Mouse (Mus musculus) urinary bladder, postnatal 14 days (tissue): ENCODE measurements around the gene Ptgis.

Source experiments
- DNase-seq: peaks from one replicate; pipeline ENCODE4 v3.0.0; 2021; ENCODE audit warnings: low spot score

Ptgis gene

DNA sequence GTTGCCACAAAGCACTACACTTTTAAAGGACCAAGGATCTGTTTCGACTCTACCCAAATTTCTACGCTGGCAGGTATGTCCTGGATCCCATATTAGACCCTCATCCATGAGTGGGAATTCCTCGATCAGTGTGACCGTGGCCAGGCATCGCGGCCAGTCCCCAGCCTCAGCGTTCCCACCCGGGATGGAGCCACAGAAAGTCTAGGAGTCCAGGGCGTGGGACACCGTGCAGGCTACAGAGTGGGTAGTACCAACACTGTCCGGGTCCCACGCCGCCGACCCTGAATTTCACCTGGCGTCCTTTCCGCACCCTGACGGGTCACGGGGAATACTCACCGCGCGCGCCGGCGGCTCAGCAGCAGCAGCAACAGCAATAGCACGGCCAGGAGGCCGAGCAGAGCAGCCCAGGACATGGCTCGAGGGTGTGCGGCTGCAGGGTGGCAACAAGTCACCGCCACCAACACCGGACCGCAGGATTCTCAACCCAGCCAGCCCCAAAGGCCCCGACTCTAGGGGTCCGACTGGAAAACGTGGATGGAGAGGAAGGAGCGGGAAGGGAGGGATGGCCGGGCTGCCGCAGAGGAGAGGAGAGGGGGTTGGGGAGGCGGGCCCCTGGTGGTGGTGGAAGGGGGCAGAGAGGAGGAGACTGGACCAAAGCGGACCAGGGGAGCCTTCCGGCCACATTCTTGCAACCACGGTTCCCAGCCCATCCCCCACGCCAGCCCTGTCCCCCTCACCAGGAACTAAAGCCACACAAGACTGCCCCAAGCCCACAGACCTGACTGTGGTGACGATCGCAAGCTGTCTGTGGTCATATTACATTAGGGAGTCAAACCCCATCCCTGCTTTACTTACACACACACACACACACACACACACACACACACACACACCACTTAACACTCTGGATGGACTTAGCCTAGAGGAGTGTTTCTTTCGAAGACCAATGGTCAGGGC is at the start of gene Ptgis:
Gene Ptgis (minus strand): TSS at position 597 of the 957 bp plus-strand sequence.
- DNase-seq, result peak; percentile 50

DNA sequence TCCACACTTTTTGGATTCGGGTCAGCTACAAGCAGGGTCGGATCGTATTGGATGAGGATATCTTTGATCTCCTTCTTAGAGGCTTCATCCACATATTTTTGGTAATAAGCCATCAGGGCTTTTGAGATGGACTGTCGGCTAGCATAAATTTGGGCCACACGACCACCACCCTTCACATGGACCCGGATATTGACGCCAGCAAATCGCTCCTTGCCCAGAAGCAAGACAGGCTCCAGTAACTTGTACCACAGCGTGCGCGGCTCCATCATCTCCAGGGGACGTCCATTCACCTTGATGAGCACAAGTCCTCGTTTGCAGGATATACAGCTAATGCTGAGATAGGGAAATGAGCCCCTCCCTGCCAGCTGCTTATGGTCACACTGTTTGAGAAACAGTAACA is 41.1 kb upstream of the Ptgis start:
- DNase-seq, result peak; percentile 2

DNA sequence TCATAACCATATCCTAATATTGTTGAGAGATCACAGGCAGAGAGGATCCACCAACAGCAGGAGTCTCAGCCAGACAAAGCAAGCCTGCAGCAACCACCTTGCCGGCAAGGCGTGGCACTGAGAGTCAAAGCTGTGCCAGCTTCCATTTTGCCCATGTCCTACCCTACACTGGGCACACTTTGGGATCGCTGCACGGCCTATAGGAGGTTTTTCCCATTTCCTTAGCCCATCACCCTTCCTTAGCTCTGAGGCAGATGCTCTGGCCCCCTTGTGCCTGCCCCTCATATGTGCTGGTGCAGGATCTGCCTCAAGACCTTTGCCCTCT is 40.5 kb upstream of the Ptgis start:
- DNase-seq, result no peak

DNA sequence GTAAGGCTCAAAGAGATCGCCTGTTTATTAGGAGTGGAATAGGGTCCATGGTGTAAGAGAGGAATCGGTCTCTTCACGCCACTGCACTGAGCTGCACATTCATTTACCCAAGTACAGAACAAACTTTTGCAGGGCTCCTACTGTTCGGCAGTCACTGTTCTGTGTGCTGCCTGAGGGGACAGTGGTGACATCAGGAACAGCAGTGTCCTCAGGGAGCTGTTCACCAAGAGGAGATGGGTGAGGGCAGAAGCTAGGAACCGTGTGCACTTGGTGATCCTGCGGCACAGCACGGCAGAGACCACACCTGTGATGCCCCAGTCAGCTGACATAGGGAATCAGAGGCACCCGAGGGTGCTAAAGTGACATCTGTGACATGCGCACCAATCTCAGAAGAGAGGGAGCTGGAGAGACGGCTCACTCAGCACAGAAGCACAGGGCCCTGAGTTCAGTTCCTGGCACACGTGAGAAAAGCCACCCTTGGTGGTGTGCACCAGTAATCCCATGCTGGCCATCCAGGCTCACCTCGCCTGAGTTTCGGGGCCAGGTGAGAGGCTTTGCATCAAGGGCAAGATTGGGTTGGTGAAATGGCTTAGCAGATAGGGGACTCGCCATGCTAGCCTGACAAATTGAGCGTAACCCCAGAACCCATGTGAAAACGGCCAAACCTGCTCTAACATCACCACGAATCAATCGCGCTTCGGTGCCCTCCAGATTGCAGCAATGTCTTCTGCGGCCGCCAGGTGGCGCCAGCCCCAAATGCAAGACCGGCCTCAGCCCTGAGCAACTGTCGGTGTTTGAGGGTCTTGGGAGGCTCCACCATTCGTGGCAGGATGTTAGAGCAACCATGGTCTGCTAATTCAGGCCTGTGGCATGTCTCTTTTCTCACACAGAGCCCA is 39.9 kb upstream of the Ptgis start:
- DNase-seq, result peak; percentile 69

DNA sequence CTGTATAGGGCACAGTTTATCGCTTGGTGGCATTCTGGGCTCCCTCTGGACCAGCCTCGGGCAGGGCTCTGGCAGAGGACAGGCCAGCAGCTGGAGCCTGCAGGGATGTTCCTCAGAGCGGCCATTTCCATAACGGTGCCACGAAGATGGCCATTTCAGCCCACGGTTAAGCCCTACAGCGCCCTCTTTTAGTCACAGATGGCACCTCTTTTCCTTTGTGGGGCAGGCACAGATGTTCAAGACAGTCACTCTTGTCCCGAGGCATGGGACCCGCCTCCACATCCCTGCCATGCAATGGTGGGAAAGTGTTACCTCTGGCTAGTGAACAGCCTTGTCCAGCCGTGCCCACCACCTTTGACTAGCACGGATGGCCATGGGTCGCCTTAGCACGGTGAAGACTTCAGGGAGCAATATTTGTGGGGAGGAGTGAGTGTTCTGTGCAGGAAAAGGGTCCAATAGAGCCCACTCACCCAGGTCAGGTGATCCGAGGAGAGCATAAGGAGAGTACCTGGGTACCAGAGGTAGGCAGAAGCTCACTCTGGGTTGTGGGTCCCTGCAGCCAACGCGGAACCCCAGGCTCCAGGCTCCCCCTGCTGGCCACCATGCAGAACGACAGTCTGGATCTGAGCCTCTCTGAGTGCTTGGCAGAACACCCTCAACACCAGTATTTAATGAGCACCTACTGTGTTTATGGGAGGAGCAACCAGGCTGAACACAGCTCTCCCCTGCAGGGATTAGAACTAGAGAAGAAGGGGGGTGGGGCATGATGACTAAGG is 38.5 kb upstream of the Ptgis start:
- peak; percentile 61 for DNase-seq

DNA sequence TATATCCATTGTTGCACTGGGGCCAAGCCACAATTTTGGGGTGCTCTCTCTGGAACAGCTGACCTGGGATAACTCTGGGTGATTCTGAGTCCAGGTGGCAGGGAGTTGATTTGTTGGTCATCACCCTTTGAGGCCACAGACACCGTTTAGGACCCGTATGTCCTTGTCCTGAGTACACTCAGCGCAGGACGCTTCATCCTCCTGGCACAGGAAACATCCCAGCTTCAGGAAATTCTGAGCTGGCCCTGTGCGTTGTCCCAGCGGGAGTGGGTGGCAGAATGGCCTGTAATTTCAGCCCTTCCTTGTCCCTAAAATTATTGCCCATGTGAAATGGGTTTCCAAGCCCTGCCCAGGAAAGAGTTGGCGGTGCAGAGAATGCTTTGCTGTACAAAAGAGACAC is 37.6 kb upstream of the Ptgis start:
- peak; percentile 2 for DNase-seq

DNA sequence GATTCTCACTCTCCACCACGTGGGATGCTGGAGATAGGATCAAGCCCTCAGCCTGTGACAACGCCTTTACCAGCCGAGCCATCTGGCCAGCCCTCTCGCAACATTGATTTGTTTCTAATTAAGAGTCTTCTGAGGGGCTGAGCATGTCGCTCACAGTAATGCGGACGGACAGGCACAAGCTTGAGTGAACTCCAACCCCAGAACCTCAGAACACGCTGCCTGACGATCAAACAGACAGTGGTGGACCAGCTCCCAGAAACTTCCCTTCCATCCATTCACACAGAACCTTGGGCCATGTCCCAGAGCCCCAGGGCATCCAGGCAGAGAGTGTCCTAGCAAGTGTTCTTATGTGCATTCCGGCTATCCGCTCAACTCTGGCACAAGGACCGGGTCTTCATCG is 36.6 kb upstream of the Ptgis start:
- peak; percentile 6 for DNase-seq

DNA sequence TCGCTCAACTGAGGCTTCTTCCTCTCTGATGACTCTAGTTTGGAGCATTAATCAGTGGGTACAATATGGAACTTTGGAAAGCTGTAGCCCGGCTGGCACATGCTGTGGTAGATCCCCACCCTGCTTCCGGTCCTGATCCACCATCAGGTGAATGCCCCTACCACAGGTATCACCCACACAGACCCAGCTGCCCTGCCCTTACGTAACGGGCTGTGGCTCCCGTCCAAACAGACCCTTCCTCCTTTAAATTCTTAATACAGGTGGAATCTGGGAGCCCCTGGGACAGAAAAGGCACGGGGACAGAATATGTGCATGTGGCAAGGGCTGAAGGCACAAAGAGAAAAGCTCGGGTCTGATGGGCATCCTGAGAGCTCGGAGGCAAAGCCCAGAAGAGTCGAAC is 35.5 kb upstream of the Ptgis start:
- peak; percentile 2 for DNase-seq

DNA sequence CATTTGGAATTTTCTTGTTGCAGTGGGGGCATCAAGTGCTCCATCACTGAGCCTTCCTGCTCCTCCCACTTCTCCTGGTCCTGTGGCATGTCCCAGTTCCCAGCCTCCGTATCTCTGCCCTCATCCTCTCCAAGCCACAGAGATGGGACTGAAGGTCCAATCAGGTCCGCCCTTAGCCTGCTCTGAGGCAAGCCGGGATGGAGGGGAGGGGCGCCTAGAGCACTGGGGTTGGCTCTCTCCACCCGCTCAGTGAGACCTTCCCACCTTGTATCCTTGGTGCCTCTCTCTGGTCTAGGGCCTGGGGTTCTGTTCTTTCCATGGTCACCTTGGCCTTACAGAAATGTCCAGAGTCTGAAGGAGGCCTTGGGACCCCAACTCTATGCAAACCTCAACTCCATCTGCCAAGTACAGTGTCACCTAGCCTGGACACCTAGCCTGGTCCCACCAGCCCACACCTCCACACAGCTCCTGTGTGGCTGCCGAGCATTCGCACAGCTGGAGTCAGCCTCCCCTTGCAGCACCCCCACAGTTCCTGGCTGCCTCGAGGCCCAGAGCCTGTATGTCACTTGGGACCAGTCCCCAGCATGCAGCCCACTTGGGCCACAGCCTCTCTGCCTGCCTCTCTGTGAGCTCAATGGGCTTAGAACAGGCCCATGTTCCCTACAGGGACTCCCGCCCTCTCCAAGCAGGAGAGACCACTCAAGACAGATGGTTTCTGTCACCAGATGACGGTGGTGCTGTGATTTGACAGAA is 34.5 kb upstream of the Ptgis start:
- DNase-seq, result peak; percentile 1

DNA sequence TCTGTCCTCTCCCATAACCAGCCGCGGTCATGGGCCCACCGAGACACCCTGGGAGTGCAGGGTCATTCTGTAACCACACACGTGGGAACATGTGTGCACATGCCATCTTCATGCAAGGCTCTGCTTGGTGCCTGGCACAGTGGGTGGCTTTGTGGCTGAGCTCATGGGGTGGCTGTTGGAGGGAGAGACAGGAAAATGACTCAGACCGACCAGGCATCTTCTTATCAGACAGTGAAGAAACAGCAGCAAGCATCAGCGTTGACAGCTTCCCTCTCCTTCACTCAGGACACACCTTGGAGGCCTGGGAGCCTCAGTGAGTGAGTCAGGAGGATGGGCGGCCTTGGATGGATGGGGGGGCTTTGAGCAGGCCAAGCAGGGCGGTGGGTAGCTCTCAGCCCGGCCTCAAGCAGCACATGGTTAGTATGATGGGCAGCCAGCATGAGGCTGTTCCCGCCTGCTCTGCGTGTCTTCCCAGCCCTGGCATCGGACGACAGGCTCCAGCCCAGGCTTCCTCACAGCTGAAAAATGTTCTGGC is 32.9 kb upstream of the Ptgis start:
- DNase-seq, result peak; percentile 2

DNA sequence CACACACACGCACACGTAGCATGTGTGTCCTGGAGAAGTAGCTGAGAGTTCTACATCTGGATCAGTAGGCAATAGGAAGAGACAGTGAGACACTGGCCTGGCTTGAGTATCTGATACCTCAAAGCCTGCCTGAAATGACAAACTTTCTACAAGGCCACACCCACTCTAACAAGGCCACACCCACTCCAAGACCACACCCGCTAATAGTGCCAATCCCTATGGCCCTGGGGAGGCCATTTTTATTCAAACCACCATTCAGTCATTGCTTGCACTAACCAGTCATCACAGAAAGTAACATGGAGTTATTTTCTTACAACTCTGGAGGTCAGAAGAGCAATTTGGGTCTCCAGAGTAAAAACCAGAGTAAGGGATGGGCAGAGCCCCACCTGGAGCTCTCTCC is 32.3 kb upstream of the Ptgis start:
- DNase-seq, result peak; percentile 2

DNA sequence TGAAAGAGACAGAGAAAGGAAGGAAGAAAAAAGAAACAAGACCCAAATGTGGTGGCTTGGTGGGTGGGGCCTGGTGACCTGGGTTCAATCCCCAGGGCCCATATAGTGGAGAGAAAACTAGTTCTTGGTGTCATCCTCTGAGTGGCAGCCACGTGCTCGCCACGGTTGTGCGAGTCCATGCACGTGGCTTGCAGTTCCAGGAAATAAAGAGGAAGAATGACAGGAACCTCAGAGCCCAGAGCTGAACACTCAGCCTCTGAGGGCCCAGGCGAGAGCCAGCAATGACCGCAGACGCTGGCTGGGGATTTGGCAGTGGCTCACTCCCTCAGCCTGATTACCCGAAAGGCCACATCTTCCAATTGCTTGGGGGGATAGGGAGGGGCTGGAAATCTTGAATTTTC is 30.7 kb upstream of the Ptgis start:
- DNase-seq, result peak; percentile 18

DNA sequence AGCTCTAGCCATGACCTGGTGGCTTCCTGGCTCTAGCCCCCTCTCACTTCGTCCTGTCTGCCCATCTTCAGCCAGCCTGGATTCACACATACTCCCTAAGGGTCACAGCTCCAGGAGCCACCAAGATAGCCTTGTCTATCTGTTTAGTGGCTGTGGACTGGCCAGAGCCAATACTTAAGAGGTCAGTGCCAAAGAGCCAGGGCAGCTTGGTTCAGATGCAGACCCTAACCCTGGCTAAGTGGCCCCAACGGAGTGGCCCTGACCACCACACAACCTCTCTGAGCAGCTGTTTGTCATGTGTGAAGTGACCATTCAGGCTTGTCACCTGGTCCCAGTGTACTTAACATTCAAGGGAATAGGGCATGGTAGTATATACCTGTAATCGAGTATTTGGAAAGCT is 30.1 kb upstream of the Ptgis start:
- DNase-seq, result peak; percentile 1

DNA sequence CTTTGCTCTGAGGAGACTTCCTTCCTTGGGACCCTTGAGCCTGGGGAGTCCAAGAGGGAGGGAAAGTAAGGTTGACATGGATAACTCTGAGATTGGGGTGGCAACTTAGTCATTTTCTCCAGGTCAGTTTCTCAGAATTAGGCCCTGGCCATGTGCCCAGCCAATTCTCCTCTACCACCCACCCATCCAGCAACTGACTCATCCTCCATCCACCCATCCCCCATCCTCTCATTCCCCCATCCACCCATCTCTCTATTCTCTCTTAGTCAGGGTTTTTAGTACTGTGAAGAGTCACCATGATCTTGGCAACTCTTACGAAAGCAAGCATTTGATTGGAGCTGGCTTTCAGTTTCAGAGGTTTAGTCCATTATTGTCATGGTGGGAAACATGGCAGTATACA is 28.3 kb upstream of the Ptgis start:
- DNase-seq, result no peak

DNA sequence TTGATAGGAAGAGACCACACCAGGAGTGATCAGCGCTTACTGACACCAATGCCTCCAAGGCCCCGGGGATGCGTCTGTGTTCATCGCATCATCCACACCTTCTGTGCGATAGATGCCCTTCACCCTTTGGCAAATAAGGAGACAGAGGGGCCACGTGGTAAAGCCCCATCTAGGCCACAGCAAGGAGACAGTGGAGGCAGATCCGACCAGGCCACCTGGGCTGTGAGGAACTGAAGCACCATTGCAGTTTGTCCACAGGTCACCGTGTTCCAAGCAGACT is 27.9 kb upstream of the Ptgis start:
- no peak for DNase-seq

DNA sequence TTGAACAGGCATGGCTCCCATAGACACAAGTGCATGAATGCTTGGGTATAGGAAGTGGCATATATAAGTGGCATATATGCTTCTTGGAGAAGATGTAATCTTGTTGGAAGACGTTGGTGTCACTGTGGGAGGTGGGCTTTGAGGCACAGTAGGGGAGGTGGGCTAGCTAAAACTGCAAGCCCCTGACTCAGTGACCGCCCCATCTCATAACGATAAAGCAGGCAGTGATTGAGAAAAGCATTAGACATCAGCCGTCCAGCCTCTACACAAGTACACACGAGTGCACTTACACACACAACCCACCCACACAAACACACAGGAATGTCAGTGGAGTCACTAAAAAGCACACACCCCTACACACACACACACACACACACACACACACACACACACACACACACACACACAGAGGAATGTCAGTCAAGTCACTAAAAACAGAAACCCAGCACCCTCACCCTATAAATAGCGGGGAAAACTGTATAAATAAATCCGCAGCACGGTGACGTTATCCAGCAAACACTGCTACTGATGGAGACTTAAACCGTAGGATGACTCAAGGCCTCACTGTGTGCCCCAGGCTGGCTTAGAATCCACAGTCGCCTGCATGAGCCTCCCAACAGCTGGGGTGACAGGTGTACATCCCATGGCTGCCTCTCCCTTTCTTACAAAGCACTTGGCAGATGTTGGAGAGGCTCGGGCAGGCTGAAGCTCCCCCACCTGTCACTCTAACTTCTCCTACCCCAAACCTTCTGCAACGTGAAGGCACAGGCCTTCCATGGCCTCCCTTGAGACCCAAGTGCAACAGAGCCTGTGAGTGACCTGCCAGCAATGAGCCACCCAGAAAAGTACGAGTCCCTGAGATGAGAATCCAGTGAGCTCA is 27.4 kb upstream of the Ptgis start:
- peak; percentile 2 for DNase-seq

DNA sequence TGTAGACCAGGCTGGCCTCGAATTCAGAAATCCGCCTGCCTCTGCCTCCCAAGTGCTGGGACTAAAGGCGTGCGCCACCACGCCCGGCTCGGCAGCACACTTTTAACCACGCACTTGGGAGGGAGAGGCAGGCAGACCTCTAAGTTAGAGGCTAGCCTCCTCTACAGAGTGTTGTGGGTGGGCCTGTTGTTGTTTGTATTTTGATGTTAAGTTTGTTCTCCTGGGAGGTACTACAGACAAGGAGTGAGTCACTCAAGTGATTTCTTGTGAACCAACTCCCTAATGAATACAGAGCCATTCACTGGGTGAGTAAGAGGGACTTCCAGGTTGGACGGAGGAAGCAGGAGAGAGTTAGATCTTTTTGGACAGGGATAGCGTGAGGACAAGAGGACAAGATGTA is 25.8 kb upstream of the Ptgis start:
- peak; percentile 1 for DNase-seq

DNA sequence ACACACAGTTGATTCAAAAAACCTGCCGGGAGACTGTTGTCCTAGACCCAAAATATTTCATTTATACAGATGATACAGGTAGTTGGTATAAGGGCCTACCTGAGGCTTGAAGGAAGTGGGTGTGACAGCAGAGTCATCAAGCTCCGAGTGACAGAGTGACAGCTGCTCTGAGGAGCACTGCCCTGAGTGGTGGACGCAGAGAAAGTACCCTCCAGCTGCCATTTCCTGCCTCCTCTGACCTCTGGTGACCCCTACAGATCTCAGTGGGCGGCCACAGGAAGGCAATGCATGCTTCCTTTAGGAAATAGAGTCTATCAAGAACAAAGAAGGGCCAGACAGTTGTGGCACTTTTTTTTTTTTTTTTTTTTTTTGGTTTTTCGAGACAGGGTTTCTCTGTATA is 25.4 kb upstream of the Ptgis start:
- peak; percentile 1 for DNase-seq

DNA sequence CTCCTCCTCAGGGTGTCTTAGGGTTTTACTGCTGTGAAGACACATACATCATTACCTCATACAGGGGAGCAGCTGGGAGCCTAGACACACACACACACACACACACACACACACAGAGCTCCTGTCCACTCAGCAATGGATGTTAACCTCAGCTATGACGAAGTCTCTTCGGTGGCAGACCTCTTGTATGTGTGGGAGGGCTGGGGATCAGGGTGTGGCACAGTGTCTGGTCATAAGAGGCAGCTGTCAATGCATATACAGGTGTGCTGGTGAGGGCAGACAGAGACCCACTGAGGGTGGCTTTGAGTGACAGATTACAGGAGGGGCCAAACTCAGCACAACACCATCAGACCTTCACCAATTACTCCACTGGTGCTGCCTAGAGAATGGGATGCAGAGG is 24.6 kb upstream of the Ptgis start:
- DNase-seq, result peak; percentile 1

DNA sequence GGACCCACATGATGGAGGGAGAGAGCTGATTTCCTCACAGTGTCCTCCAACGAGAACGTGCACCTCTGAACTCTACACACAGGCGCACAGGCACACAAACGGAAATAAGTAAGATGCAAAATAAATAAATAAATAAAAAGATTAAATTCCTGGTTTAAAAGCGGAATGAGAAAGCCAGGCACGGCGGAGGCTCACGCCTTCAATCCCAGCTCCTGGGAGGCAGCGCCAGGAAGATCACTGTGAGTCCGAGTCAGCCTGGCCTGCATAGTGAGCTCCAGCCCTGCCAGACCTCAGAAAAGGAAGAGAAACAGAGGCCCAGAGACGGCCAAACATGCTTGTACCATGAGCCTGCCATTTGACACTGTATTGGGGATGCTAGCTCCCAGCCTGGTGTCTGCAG is 23.5 kb upstream of the Ptgis start:
- peak; percentile 3 for DNase-seq
